Mouse (Mus musculus) megakaryocyte progenitor cell, adult 5-6 weeks (primary cell): ENCODE measurements at regions not wholly inside any gene's neighbourhood (a gene's known extent, or its start where the extent isn't known, plus 50 kb on each side); places are given as distances from the start of the nearest gene placed in this dataset.

Source experiments
- ATAC-seq: replicated peaks from 2 replicates; pipeline ENCODE4 v1.8.0; 2016; ENCODE audit warnings: mild to moderate bottlenecking, moderate TSS enrichment, inconsistent platforms; ENCODE audit not compliant: poor library complexity

DNA sequence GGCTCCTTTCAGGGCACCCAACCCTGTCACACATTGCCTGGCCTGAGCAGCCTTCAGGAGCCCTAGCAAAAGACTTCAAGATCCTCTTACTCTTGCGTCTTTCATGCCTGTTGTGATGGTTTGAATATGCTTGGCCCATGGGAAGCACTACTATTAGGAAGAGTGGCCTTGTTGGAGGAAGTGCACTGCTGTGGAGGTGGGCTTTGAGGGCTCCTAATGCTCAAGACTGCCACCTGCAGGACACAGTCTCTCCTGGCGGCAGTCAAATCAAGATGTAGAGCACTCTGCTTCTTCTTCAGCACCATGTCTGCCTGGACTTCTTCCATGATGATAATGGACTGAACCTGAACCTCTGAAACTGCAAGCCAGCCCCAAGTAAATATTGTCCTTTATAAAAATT lies 73.0 kb downstream of the Tsen15 start:
- peak; percentile 66 for ATAC-seq

DNA sequence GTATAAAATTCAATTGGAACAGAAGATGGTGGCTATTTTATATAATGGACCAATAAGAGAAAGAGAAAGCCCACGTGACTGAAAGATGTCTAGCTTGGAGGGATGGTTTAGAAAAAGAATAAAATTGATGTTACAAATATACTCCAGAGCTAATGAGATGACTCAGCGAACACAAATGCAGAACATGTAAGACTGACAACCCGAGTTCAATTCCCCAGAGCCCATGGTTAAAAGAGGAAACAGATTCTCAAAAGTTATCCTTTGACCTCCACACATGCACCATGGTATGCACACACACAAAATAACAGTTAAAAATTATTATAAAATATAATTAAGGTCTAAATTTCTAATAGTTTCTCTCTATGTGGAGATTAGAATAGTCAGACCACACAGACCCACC lies 81.0 kb downstream of the Tsen15 start:
- ATAC-seq: no peak

DNA sequence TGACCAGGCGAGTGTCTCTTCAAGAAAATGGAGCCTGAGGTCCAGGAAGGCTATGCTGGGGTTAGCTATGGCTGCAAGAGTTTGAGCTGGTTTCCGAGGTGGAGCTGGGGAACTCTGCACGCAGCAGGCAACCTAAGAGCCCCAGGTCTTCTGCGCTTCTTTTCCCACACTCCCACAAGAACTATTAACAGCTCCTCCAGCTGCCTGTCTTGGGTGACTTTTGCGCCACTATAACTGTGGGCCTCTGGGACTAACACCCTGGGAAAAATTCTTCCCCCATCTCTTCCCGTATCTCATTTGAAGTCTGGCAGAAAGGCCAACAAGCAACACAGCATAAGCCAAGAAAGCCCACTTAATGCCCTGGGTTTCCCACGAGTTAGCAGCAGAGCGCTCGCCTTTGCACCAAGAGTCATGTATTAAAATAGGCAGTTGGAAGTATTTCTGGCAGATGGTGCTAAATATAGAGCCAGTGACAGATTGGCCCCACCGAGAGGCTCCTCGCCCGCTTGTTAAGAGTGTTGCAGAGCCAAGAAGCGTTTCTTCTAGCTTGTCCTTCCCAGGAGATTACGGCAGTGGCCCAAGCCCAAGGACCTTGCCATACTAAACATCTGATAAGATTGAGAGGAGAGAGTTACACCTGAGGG lies 81.9 kb downstream of the Tsen15 start:
- no peak for ATAC-seq

DNA sequence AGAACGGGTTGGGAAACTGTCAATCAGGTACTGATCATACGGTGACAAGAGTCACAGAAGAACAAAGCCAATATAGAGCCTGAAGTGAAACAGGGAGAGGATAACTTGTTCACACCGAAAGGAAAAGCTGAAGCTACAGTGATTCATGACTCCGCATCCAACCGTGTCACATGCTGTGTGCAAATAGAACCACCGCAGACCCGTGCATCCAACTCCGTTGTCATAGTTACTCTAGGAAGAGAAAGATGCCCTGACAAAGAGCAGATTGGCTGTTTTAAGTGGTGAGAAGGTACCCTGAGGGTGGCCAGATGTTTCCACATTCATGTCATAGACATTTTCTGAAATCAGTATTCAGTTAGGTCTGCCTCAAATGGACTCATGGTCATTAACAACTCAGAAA lies 85.1 kb downstream of the Tsen15 start:
- ATAC-seq: no peak

DNA sequence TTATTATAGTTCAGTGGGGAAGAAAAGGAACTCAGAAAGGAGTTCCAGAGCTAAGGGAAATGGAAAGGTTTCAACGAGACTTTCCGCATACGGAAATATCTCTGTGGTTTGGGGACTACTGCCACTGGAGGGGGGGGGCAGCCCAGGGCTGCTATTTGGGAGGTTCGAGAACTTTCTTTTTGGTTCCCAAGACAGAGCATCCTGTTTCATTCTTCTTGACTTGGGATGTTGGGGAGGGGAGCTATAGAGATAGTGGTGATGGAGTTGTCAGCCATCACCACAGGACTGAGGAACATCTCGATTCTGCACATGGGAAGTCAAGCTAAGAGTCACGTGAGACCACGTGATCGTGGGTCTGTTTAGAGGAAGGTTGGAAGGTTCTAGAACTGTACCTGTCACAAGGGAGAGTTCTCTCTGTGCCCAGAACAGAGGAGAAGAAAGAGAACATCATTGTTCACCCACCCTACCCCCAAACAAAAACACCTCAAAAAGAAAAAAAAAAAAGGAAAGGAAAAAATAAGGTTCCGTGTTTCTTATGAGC lies 94.2 kb downstream of the Tsen15 start:
- 0 out of 2 replicates have a peak, but pooled peaks have one; percentile 11 for ATAC-seq

DNA sequence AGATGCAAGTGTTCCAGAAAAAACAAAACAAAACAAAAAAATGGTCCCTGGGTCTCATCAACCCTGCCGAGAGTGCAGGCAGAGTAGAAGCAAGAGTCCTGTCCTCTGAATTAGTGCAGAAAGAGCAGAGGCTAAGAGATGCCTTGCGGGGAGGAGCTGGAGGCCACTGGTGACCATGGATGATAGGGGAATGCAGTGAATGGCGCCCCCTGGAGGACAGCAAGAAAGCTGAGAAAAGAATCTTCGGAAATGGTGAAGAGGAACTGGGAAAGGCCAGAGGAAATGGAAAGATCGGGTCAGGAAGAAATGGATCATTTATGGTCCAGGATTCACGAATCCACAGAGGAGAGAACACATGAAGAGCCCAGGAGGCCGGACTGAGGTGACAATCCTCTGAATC lies 95.7 kb downstream of the Tsen15 start:
- ATAC-seq: peak; percentile 66

DNA sequence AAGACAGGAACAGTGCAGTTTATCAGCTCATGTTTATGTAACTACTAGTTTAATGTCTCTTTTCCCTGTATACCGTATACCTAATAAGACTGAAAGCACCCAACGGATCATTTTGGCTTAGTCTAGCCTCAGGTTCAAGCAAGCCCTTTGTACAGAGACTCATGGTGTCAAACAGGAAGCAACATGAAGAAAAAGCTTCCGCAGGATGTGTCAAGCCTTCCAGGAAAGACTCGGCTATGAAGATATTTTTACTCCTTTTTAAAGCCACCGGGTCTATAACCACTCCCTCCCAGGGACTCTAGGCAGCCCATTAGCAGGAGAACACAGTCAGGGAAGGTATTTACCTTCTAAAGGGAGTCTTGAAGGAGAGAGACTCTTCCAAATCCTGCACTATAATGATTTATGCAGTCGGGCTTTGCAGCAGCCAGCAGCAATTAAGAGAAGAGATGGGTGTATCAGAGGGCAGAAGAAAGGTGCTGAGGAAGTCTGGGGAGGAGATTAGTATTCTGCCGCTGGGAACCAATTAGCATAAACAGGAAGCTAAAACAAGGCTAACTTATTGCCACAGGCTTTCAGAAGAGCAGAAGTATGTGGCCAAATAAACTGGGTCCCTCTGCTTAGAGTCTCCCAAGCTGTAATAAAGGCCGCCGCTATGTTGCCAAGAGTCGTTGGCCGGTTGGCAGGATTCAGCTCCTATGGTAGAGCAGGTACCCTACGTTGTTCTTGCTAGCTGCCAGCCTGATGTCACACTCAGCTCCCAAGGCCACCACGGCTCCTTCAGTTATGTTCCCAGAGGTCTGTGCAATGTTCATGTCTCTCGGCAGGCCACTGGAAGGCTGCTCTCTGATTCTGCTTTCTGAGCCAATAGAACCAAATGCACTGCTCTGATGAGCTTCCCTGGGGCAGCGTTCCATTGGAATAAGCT lies 98.7 kb downstream of the Tsen15 start:
- peak; percentile 73 for ATAC-seq

DNA sequence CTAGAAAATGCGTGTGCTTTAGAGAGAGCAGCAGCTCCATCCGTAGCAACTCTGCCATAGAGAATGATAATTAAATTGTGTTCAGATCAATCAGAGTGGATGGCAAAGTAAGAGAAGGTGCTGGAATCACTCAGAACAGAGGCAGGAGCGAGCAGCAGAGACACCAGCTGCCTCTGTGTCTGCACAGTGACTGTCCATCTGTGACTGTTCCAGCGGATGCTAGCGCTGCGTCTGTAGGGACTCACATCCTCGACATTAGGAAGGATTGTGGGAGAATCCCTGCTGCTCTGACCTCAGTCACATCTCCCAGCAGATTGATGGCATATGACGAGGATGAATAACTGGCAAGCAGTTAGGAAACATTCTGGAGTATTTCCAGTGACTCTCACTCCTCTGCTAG lies 99.8 kb downstream of the Tsen15 start:
- no peak for ATAC-seq

DNA sequence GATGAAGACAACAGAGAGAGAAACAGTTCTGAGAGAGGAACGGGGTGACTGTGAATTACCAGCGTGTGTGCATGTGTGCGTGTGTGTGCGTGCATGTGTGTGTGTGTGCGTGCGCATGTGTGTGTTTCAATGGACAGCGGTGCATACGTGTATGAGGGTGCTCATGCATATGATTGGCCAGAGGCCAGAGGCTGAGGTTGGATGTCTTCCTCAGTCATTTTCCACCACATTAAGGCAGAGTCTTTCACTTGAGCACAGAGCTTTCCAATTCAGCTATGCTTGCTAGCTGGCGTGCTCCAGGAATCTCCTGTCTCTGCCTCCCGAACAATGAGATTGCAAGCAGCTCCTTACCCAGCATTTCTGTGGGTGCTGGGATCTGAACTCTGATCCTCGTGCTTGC lies 104.4 kb downstream of the Tsen15 start:
- ATAC-seq: no peak

DNA sequence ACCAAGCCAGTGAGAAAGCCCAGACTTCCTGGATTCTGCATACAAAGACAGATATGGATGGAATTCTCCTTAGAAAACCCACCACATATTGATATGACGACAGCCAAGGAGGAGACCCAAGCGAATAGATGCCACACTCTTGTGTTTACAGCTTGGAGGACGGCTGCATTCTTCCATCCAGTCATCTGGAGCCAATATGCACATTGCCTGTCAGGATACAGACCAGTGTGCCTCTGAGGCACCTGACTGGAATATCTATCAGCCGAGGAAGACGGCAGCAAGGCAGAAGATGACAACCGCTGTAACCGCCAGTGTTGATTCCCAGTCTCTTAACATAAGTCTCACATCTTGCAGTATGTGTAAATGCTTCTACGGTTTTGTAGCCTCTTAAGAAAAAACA lies 105.3 kb downstream of the Tsen15 start:
- ATAC-seq: no peak

DNA sequence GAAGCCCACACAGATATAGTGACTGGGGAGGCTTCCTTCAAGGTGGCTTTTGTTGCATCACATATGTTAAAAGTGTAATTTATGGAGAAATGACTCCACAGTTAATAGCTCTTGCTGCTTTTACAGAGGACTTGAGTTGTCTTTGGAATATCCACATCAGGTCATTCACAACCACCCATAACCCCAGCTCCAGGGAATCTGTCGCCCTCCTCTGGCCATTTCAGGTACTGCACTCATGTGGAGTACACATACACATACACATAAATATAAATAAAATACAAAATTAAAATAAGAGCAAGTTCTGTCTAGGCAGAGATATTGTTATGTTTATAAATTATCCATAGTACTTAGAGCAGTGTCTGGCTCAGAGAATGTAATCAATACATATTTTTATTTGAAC lies 106.5 kb downstream of the Tsen15 start:
- 0 out of 2 replicates have a peak, but pooled peaks have one; percentile 31 for ATAC-seq

DNA sequence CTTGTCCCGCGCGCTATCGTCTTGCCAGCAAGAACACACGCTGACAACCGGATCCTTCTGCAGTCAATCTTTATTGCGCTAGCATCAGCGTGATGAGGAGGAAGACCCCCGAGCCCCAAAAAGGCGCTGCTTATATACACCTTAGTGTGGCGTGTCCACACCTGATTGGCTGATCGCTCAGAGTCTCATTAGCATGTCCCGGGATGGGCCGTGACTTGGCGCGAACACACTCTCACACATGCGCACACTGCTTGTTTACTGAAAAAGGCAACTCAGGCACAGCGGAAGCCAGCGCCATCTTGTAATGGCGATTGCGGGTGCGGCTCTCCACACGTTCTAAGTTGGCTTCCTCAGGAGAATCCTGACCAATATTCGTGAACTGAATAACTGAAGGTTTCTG lies 111.5 kb downstream of the Tsen15 start:
- ATAC-seq: no peak

DNA sequence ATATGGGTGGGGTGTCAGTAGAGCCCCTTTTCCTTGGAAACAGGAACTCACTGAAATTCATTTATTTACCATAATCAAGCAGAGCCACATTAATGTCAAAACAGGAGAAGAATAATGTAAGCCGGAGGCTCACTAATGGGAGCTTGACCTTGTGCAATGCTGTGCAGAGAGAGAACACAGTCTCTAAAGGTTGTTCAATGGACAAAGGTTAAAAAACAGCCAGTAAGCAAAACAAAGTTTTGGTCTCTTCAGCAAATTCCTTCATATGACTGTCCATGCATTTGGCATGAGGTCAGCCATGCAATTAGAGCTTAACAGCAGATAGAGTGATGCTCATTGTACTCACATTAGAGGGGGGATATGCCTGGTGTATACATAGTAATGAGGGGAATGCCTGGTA lies 113.1 kb downstream of the Tsen15 start:
- ATAC-seq: no peak

DNA sequence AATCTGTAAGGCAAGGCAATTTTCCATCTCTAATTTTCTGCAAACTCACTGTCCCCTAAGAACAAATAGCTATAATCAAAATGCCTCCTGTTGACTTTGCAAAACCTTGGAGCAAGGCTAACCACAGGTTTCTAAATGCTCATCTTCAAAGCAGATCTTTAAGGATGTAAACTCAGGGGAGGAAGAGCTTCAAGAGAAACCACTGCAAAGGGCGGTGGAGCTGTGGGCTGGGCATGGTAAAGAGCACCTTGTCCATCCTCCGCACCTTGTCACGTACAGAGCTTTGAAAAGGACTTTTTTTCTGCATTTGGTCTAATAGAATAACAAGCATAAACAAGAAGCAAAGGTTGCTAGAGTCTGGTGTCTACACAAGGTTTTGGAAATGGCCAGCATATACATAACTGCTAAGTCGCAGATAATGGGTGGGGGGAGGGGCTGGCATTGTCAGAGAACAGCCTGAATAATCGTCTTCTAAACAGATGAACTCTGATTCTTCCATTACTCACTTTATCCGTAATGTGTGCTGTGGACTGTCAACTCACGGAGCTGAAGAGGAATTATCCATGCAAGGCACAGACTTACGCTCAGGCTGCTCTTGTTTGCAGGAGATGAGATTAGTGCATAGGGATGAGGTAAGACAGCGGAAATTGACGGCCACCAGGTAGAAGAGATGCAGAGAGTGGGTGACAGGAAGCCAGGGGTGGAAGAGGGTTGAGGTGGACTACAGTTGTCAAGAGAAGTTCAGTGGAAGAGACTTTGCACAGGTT lies 116.4 kb downstream of the Tsen15 start:
- ATAC-seq: no peak

DNA sequence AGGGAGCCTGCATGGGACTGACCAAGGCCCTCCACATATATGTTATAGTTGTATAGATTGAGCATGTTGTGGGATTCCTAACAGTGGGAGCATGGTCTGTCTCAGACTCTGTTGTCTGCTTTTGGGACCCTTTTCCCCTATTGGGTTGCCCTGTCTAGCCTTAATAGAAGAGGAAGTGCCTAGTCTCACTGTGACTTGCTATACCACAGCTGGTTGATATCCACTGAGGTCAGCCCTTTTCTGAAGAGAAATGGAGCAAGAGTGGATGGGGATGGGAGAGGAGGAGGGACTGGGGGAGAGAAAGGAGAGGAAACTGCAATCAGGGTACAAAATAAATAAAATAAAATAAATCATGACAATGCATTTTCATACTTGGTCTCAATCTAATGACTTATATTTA lies 120.1 kb downstream of the Tsen15 start:
- ATAC-seq: peak; percentile 54

DNA sequence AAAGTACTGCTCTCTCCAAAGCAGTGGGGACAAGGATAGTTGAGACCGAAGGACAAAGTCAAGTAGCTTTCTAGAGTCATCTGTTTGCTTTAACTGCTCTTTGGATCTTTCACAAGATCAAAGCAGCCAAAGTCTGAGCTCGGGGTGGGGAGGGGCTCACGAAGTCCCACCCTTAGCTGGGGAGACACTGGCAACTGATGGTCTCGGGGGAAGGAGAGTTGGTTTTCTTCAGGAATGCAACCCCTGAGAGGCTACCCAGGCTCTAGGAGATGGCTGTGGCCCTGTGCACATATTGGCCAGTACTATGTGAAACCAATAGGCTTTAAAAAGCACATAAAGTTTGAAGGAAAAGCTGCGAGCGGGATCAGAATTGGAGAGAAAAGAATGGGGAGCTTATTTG lies 121.5 kb downstream of the Tsen15 start:
- ATAC-seq: no peak

DNA sequence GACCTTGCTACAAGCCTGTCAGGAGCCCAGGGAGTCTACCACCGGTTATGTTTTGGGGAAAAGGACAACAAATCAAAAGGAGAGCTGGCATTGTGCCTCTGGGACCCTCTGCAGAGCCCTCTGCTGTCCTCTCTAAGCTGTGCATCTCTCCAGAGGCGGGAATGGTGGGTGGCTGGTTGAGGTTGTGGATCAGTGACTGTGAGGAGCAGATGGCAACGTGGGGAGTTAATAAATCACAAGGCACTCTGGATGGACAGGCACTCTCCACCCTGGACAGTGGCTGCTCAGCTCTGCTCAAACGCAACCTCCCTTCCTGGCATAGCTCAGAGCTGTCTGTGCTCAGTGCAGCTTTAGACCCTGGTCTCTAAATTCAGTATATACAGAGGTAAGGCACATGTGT lies 125.0 kb downstream of the Tsen15 start:
- no peak for ATAC-seq

DNA sequence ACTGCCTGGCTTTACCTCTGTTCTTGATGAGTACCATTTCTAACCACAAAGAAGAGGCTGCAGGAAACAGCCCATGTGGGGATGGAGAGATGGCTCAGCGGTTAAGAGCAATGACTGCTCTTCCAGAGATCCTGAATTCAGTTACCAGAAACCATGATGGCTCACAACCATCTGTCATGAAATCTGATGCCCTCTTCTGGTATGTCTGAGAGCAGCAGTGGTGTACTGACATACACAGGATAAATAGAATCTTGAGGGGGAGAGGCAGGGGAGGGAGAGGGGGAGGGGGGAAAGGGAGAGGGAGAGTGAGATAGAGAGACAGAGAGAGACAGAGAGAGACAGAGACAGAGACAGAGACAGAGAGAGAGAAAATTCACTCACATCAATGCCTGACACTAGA lies 125.5 kb downstream of the Tsen15 start:
- ATAC-seq: no peak

DNA sequence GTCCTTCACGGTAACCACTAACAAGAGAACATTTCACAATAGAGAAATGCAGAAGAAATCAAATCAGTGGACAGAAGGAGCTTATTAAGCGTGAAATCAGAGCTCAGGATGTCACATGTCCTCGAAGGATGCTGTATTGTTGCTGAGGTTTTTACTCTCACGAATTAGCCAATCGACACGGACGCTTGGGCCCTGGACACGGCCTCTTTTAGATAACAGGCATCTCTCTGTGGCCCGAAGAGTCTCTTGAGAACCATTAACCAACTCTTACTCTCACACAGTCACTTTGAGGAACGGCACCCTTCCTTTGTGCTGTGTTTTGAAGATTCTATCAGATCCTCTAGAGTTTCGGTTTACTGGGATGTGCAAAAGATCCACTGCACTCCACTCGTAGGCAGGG lies 128.2 kb downstream of the Tsen15 start:
- ATAC-seq: no peak

DNA sequence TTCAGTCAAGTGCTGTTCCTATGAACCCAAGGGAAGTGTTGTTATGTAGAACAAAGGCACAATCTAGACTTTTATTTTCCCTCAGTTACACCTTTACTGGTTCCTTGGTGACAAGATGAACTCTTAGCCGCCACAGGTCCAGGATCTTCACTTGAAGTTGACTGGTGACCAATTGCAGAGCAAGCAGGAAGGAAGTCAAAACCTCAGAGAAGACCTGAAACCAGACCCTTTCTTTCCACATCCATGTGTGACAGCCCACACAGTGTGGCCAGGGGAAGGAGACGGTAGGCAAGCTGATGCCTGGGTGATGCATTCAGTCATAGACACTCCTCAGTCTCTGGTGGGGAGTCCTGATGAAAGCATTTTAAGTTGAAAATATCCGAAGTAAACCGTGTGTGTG lies 132.6 kb downstream of the Tsen15 start:
- ATAC-seq: peak; percentile 97

DNA sequence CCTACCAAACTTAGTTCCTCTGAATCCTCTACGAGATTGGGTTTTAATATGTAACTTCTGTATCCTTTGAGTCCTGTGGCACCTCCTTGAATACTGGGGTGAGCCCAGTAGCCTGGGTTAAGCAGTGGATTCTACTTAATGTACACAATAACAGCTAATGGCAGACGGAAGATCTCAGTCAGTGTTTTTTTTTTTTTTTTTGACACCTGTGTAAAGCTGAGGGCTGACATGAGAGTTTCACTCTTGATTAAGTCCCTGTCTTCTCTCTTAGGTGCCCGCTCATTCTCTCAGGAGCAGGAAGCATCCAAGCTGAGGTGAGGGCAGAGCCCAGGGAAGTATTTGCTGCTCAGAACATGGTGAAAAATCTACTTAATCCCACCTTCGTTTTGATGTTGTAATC lies 133.0 kb downstream of the Tsen15 start:
- ATAC-seq: no peak
